Mouse (Mus musculus) MEL-GATA-1-ER (cell line): ENCODE data around the gene Samd7.
A peak's percentile ranks its signal among the peaks of the same experiment; 100 is the strongest.
"Not testable (repeated sequence)": the region's sequence is repeated elsewhere in the genome, so short reads cannot be mapped to it uniquely, and the experiment has no call there.

ENCODE experiments used
- DNase-seq: peaks from one replicate; pipeline ENCODE4 v3.0.0-alpha.2; 2012; ENCODE audit warnings: low read depth; ENCODE audit errors: extremely low read depth

Samd7 gene

GRCm38 (mm10) chr3:30746006-30746405 is at the start of gene Samd7:
Gene Samd7 (plus strand): TSS chr3:30746293.
- DNase-seq = no peak

- no peak for DNase-seq
Measured at GRCm38 (mm10) chr3:30696346-30696745, 49.7 kb upstream of the Samd7 start.

- no peak for DNase-seq
Measured at GRCm38 (mm10) chr3:30697891-30698290, 48.2 kb upstream of the Samd7 start.

- DNase-seq = not testable (repeated sequence)
Measured at GRCm38 (mm10) chr3:30699711-30700505, 46.2 kb upstream of the Samd7 start, which contains the start of gene Lrrc31. Gene Lrrc31 (minus strand): TSS chr3:30699843.

GRCm38 (mm10) chr3:30705977-30706376 is 40.1 kb upstream of the Samd7 start:
- DNase-seq = no peak

GRCm38 (mm10) chr3:30706614-30707276 is 39.3 kb upstream of the Samd7 start:
- DNase-seq = peak; percentile 82

GRCm38 (mm10) chr3:30710191-30710590 is 35.9 kb upstream of the Samd7 start:
- DNase-seq = no peak

- DNase-seq = no peak
Measured at GRCm38 (mm10) chr3:30713334-30713733, 32.8 kb upstream of the Samd7 start.

GRCm38 (mm10) chr3:30718649-30719048 is 27.4 kb upstream of the Samd7 start:
- no peak for DNase-seq

- DNase-seq = no peak
Measured at GRCm38 (mm10) chr3:30722036-30722435, 24.1 kb upstream of the Samd7 start.

GRCm38 (mm10) chr3:30722461-30722860 is 23.6 kb upstream of the Samd7 start:
- no peak for DNase-seq

GRCm38 (mm10) chr3:30723179-30723578 is 22.9 kb upstream of the Samd7 start:
- DNase-seq = no peak

- DNase-seq = no peak
Measured at GRCm38 (mm10) chr3:30724105-30724824, 21.8 kb upstream of the Samd7 start.

GRCm38 (mm10) chr3:30724848-30725465 is 21.1 kb upstream of the Samd7 start:
- no peak for DNase-seq

- no peak for DNase-seq
Measured at GRCm38 (mm10) chr3:30725514-30725913, 20.6 kb upstream of the Samd7 start.

- peak; percentile 23 for DNase-seq
Measured at GRCm38 (mm10) chr3:30727209-30727608, 18.9 kb upstream of the Samd7 start.

- no peak for DNase-seq
Measured at GRCm38 (mm10) chr3:30729046-30729445, 17.0 kb upstream of the Samd7 start.

- no peak for DNase-seq
Measured at GRCm38 (mm10) chr3:30736809-30737208, 9.3 kb upstream of the Samd7 start.

GRCm38 (mm10) chr3:30741306-30741705 is 4.8 kb upstream of the Samd7 start:
- no peak for DNase-seq

GRCm38 (mm10) chr3:30742891-30743290 is 3.2 kb upstream of the Samd7 start:
- no peak for DNase-seq

GRCm38 (mm10) chr3:30748316-30748715 is 2.2 kb downstream of the Samd7 start:
- DNase-seq = no peak

GRCm38 (mm10) chr3:30754696-30755095 is 8.6 kb downstream of the Samd7 start:
- DNase-seq = no peak
